Mouse (Mus musculus): ENCODE results near the gene Gm28051. TPM values are rescaled to one million over a fixed set of nuclear protein-coding genes. Genes with fewer than 3 reads are reported as not detected.

The Gm28051 gene
- polyA plus RNA-seq, 1 experiment from 2014 or later, result not detected

GRCm38 (mm10) chr12:102697381-102697780 lies 60.2 kb downstream of the Gm28051 start:
- H3K27ac ChIP-seq (replicated peaks; ENCODE audit: low read depth, low read length), result no peak overlapping the region
- H3K9me3 ChIP-seq (replicated peaks; ENCODE audit: control insufficient read depth, low read length), result no peaks in the 10 kb centered on the region
- WGBS, result 71% methylated on average over 7 of the region's 7 CpGs
- peaks cover 2% of the 10 kb centered on the region for H3K4me1 ChIP-seq (ENCODE audit: control insufficient read depth, insufficient read depth, low read length)
- H3K36me3 ChIP-seq (replicated peaks; ENCODE audit: control insufficient read depth, insufficient read depth, low read depth, low read length), result no peaks in the 10 kb centered on the region
- H3K4me2 ChIP-seq (ENCODE audit: low read depth, low read length), result no peak overlapping the region
- no peaks in the 10 kb centered on the region for H3K27me3 ChIP-seq (ENCODE audit: control insufficient read depth, insufficient read depth, low read length)
- H3K9ac ChIP-seq (replicated peaks; ENCODE audit: low read length), result no peak overlapping the region
- no peak overlapping the region for H3K4me3 ChIP-seq (ENCODE audit: low read depth, low read length)
- no peak for DNase-seq (ENCODE audit: low spot score)
- ATAC-seq (replicated peaks; ENCODE audit: insufficient number of reproducible peaks, low FRiP score, low TSS enrichment, low read depth), result no peak

- no peak overlapping the region for H3K4me2 ChIP-seq (ENCODE audit: low read depth, low read length)
- no peak overlapping the region for H3K4me3 ChIP-seq (ENCODE audit: low read depth, low read length)
- WGBS, result 89% methylated on average over 14 of the region's 14 CpGs
- DNase-seq (ENCODE audit: low spot score) (no peak), ATAC-seq (replicated peaks; ENCODE audit: insufficient number of reproducible peaks, low FRiP score, low TSS enrichment, low read depth) (no peak)
- no peaks in the 10 kb centered on the region for H3K27me3 ChIP-seq (ENCODE audit: control insufficient read depth, insufficient read depth, low read length)
- H3K36me3 ChIP-seq (replicated peaks; ENCODE audit: control insufficient read depth, insufficient read depth, low read depth, low read length), result no peaks in the 10 kb centered on the region
- H3K9ac ChIP-seq (replicated peaks; ENCODE audit: low read length), result no peak overlapping the region
- peaks cover 2% of the 10 kb centered on the region for H3K4me1 ChIP-seq (ENCODE audit: control insufficient read depth, insufficient read depth, low read length)
- H3K9me3 ChIP-seq (replicated peaks; ENCODE audit: control insufficient read depth, low read length), result no peaks in the 10 kb centered on the region
- H3K27ac ChIP-seq (replicated peaks; ENCODE audit: low read depth, low read length), result no peak overlapping the region
Measured at GRCm38 (mm10) chr12:102696635-102697354, 60.8 kb downstream of the Gm28051 start.

- ATAC-seq (replicated peaks; ENCODE audit: insufficient number of reproducible peaks, low FRiP score, low TSS enrichment, low read depth), result no peak
- no peak for DNase-seq (ENCODE audit: low spot score)
- Histone ChIP-seq H3K9ac (replicated peaks; ENCODE audit: low read length) (no peak overlapping the region), H3K27ac (replicated peaks; ENCODE audit: low read depth, low read length) (no peak overlapping the region), H3K36me3 (replicated peaks; ENCODE audit: control insufficient read depth, insufficient read depth, low read depth, low read length) (no peaks in the 10 kb centered on the region), H3K27me3 (ENCODE audit: control insufficient read depth, insufficient read depth, low read length) (no peaks in the 10 kb centered on the region), H3K4me3 (ENCODE audit: low read depth, low read length) (no peak overlapping the region), H3K9me3 (replicated peaks; ENCODE audit: control insufficient read depth, low read length) (no peaks in the 10 kb centered on the region), H3K4me2 (ENCODE audit: low read depth, low read length) (no peak overlapping the region), H3K4me1 (ENCODE audit: control insufficient read depth, insufficient read depth, low read length) (peaks cover 2% of the 10 kb centered on the region)
- 53% methylated on average over 18 of the region's 18 CpGs for WGBS
Measured at GRCm38 (mm10) chr12:102695369-102696239, 62.0 kb downstream of the Gm28051 start.

- Histone ChIP-seq H3K36me3 (replicated peaks; ENCODE audit: control insufficient read depth, insufficient read depth, low read depth, low read length) (no peaks in the 10 kb centered on the region), H3K9ac (replicated peaks; ENCODE audit: low read length) (no peak overlapping the region), H3K9me3 (replicated peaks; ENCODE audit: control insufficient read depth, low read length) (no peaks in the 10 kb centered on the region), H3K27ac (replicated peaks; ENCODE audit: low read depth, low read length) (no peak overlapping the region), H3K4me3 (ENCODE audit: low read depth, low read length) (no peak overlapping the region), H3K4me2 (ENCODE audit: low read depth, low read length) (no peak overlapping the region), H3K27me3 (ENCODE audit: control insufficient read depth, insufficient read depth, low read length) (no peaks in the 10 kb centered on the region), H3K4me1 (ENCODE audit: control insufficient read depth, insufficient read depth, low read length) (no peaks in the 10 kb centered on the region)
- DNase-seq (ENCODE audit: low spot score) (no peak), ATAC-seq (replicated peaks; ENCODE audit: insufficient number of reproducible peaks, low FRiP score, low TSS enrichment, low read depth) (no peak)
- 84% methylated on average over 7 of the region's 7 CpGs for WGBS
Measured at GRCm38 (mm10) chr12:102691761-102692160, 65.8 kb downstream of the Gm28051 start.

- H3K4me3 ChIP-seq (ENCODE audit: low read depth, low read length), result no peak overlapping the region
- H3K9me3 ChIP-seq (replicated peaks; ENCODE audit: control insufficient read depth, low read length), result no peaks in the 10 kb centered on the region
- H3K4me2 ChIP-seq (ENCODE audit: low read depth, low read length), result no peak overlapping the region
- no peak overlapping the region for H3K9ac ChIP-seq (replicated peaks; ENCODE audit: low read length)
- DNase-seq (ENCODE audit: low spot score) (no peak), ATAC-seq (replicated peaks; ENCODE audit: insufficient number of reproducible peaks, low FRiP score, low TSS enrichment, low read depth) (no peak)
- no peaks in the 10 kb centered on the region for H3K27me3 ChIP-seq (ENCODE audit: control insufficient read depth, insufficient read depth, low read length)
- no peaks in the 10 kb centered on the region for H3K36me3 ChIP-seq (replicated peaks; ENCODE audit: control insufficient read depth, insufficient read depth, low read depth, low read length)
- no peaks in the 10 kb centered on the region for H3K4me1 ChIP-seq (ENCODE audit: control insufficient read depth, insufficient read depth, low read length)
- H3K27ac ChIP-seq (replicated peaks; ENCODE audit: low read depth, low read length), result no peak overlapping the region
- WGBS, result 39% methylated on average over 11 of the region's 11 CpGs
Measured at GRCm38 (mm10) chr12:102691180-102691579, 66.4 kb downstream of the Gm28051 start.

GRCm38 (mm10) chr12:102689773-102690563 lies 67.6 kb downstream of the Gm28051 start:
- Histone ChIP-seq H3K4me1 (ENCODE audit: control insufficient read depth, insufficient read depth, low read length) (no peaks in the 10 kb centered on the region; the same call in 1 of the 2 replicates), H3K4me2 (ENCODE audit: low read depth, low read length) (no peak overlapping the region), H3K9me3 (replicated peaks; ENCODE audit: control insufficient read depth, low read length) (no peaks in the 10 kb centered on the region), H3K9ac (replicated peaks; ENCODE audit: low read length) (no peak overlapping the region), H3K27me3 (ENCODE audit: control insufficient read depth, insufficient read depth, low read length) (no peaks in the 10 kb centered on the region), H3K4me3 (ENCODE audit: low read depth, low read length) (no peak overlapping the region), H3K27ac (replicated peaks; ENCODE audit: low read depth, low read length) (no peak overlapping the region), H3K36me3 (replicated peaks; ENCODE audit: control insufficient read depth, insufficient read depth, low read depth, low read length) (no peaks in the 10 kb centered on the region)
- DNase-seq (ENCODE audit: low spot score) (no peak), ATAC-seq (replicated peaks; ENCODE audit: insufficient number of reproducible peaks, low FRiP score, low TSS enrichment, low read depth) (no peak)
- WGBS, result 86% methylated on average over 15 of the region's 15 CpGs

- Histone ChIP-seq H3K4me1 (ENCODE audit: control insufficient read depth, insufficient read depth, low read length) (no peaks in the 10 kb centered on the region; the same call in 1 of the 2 replicates), H3K27ac (replicated peaks; ENCODE audit: low read depth, low read length) (no peak overlapping the region), H3K4me2 (ENCODE audit: low read depth, low read length) (no peak overlapping the region), H3K4me3 (ENCODE audit: low read depth, low read length) (no peak overlapping the region), H3K9me3 (replicated peaks; ENCODE audit: control insufficient read depth, low read length) (no peaks in the 10 kb centered on the region), H3K27me3 (ENCODE audit: control insufficient read depth, insufficient read depth, low read length) (no peaks in the 10 kb centered on the region), H3K9ac (replicated peaks; ENCODE audit: low read length) (no peak overlapping the region), H3K36me3 (replicated peaks; ENCODE audit: control insufficient read depth, insufficient read depth, low read depth, low read length) (no peaks in the 10 kb centered on the region)
- DNase-seq (ENCODE audit: low spot score) (no peak), ATAC-seq (replicated peaks; ENCODE audit: insufficient number of reproducible peaks, low FRiP score, low TSS enrichment, low read depth) (no peak)
- WGBS, result 89% methylated on average over 5 of the region's 5 CpGs
Measured at GRCm38 (mm10) chr12:102686321-102686720, 71.2 kb downstream of the Gm28051 start.

Data from embryonic facial prominence, embryonic 11.5 days (tissue).